Mouse (Mus musculus): ENCODE data around the gene Myo18a. TPM values are rescaled to one million over a fixed set of nuclear protein-coding genes. Genes with fewer than 3 reads are reported as not detected.

Gene Myo18a
- polyA plus RNA-seq, 1 experiment: 20.0 TPM

- H3K9me3 ChIP-seq: no peaks in the 10 kb centered on the region
- TF ChIP-seq GATA1 (IDR thresholded peaks at IDR 0.05; ENCODE audit: borderline replicate concordance, low read length) (no peak), FLI1 (IDR thresholded peaks at IDR 0.05; ENCODE audit: low read length) (no peak)
- peaks cover 98% of the 10 kb centered on the region for H3K36me3 ChIP-seq (replicated peaks; ENCODE audit: low read length)
- no peak overlapping the region for H3K4me3 ChIP-seq (replicated peaks)
- H3K27me3 ChIP-seq (replicated peaks): no peaks in the 10 kb centered on the region
- peaks cover 10% of the 10 kb centered on the region; the same call in 1 of the 2 replicates for H3K4me1 ChIP-seq
Measured at GRCm38 (mm10) chr11:77854641-77855040, 91.6 kb downstream of the Myo18a start.

- H3K4me1 ChIP-seq: peaks cover 6% of the 10 kb centered on the region; the same call in 1 of the 2 replicates
- H3K27me3 ChIP-seq (replicated peaks): no peaks in the 10 kb centered on the region
- TF ChIP-seq FLI1 (IDR thresholded peaks at IDR 0.05; ENCODE audit: low read length): no peak
- H3K36me3 ChIP-seq (replicated peaks; ENCODE audit: low read length): peaks cover 98% of the 10 kb centered on the region
- no peak overlapping the region for H3K4me3 ChIP-seq (replicated peaks)
- H3K9me3 ChIP-seq: no peaks in the 10 kb centered on the region
Measured at GRCm38 (mm10) chr11:77855396-77855795, 92.3 kb downstream of the Myo18a start.

- Histone ChIP-seq H3K36me3 (replicated peaks; ENCODE audit: low read length) (peaks cover 98% of the 10 kb centered on the region), H3K4me3 (replicated peaks) (no peak overlapping the region), H3K9me3 (no peaks in the 10 kb centered on the region), H3K27me3 (replicated peaks) (no peaks in the 10 kb centered on the region), H3K4me1 (no peaks in the 10 kb centered on the region)
- no peak for TF ChIP-seq GATA1 (IDR thresholded peaks at IDR 0.05; ENCODE audit: borderline replicate concordance, low read length)
- no peak for TF ChIP-seq FLI1 (IDR thresholded peaks at IDR 0.05; ENCODE audit: low read length)
Measured at GRCm38 (mm10) chr11:77857089-77857488, 94.0 kb downstream of the Myo18a start.

DNA sequence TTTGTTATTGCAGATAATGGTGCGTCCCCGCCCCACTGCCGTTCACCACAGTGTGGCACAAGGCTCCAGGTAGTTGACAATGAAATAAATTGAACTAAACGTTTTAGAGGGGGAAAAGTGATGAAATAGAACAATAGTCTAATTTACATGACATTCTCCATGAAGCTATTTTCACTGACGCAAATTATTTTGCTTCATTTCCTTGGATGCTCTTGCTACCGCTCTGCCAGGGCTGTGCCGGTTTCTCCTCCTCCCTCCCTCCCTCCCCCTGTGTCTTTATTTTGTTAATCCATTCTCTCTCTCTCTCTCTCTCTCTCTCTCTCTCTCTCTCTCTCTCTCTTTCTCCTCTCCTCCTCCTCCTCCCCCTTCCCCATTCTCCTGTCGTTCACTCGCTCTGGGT is 95.5 kb downstream of the Myo18a start:
- Histone ChIP-seq H3K9me3 (no peaks in the 10 kb centered on the region), H3K4me1 (no peaks in the 10 kb centered on the region), H3K4me3 (replicated peaks) (no peak overlapping the region), H3K36me3 (replicated peaks; ENCODE audit: low read length) (peaks cover 92% of the 10 kb centered on the region), H3K27me3 (replicated peaks) (no peaks in the 10 kb centered on the region)
- TF ChIP-seq FLI1 (IDR thresholded peaks at IDR 0.05; ENCODE audit: low read length): no peak
- TF ChIP-seq GATA1 (IDR thresholded peaks at IDR 0.05; ENCODE audit: borderline replicate concordance, low read length): no peak

GRCm38 (mm10) chr11:77860947-77861346 is 97.9 kb downstream of the Myo18a start:
- Histone ChIP-seq H3K4me1 (peaks cover 2% of the 10 kb centered on the region; the same call in 1 of the 2 replicates), H3K9me3 (no peaks in the 10 kb centered on the region), H3K27me3 (replicated peaks) (no peaks in the 10 kb centered on the region), H3K4me3 (replicated peaks) (no peak overlapping the region), H3K36me3 (replicated peaks; ENCODE audit: low read length) (peaks cover 92% of the 10 kb centered on the region)
- TF ChIP-seq GATA1 (IDR thresholded peaks at IDR 0.05; ENCODE audit: borderline replicate concordance, low read length) (no peak), FLI1 (IDR thresholded peaks at IDR 0.05; ENCODE audit: low read length) (no peak)

DNA sequence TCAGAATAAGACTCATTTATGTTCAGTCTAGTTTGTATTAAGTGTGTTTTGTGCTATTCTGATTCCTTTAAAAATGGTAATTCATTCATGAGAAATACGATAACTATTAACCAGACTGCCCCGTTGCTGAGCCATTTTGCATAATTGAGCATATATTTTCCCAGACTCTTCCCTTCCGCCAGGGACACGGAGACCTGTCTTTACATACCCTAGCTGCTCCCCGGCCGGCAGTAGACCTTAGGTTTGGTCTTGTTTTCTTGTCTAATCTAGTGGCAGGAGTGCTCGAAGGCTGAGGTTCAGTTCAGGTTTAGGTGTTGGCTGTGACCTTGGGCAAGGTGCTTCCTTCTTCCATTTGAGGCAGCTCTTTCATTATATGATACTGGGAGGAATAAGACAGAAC is 99.8 kb downstream of the Myo18a start:
- Histone ChIP-seq H3K4me1 (peaks cover 19% of the 10 kb centered on the region), H3K36me3 (replicated peaks; ENCODE audit: low read length) (peaks cover 84% of the 10 kb centered on the region)
- no peak for TF ChIP-seq GATA1 (IDR thresholded peaks at IDR 0.05; ENCODE audit: borderline replicate concordance, low read length)
- TF ChIP-seq FLI1 (IDR thresholded peaks at IDR 0.05; ENCODE audit: low read length): no peak

DNA sequence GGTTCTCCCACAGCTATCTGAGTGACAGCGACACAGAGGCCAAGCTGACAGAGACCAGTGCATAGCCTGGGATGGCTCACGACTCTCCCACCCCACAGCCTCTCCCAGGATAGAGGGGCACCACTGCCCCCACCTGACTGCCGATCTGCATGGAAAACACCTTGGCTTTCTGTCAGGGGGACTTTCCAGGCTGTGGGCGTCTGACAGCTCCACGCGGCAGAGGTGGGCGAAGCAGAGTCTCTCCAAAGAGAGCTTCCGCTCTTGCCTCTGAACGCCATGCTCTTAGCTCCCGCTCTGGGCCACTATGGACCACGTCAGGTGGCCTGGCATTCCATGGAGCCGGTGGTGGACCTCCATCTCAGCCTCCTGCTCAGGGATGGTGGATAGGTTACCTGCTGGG is 101.7 kb downstream of the Myo18a start:
- TF ChIP-seq FLI1 (IDR thresholded peaks at IDR 0.05; ENCODE audit: low read length): no peak
- TF ChIP-seq GATA1 (IDR thresholded peaks at IDR 0.05; ENCODE audit: borderline replicate concordance, low read length): no peak
- Histone ChIP-seq H3K9me3 (no peaks in the 10 kb centered on the region), H3K36me3 (replicated peaks; ENCODE audit: low read length) (peaks cover 65% of the 10 kb centered on the region), H3K4me3 (replicated peaks) (no peak overlapping the region), H3K4me1 (peaks cover 29% of the 10 kb centered on the region), H3K27me3 (replicated peaks) (peaks cover 25% of the 10 kb centered on the region)

More for the DNA sequence above, 99.8 kb downstream of the Myo18a start:
- Histone ChIP-seq H3K27me3 (replicated peaks) (peaks cover 9% of the 10 kb centered on the region), H3K9me3 (no peaks in the 10 kb centered on the region), H3K4me3 (replicated peaks) (no peak overlapping the region)

DNA sequence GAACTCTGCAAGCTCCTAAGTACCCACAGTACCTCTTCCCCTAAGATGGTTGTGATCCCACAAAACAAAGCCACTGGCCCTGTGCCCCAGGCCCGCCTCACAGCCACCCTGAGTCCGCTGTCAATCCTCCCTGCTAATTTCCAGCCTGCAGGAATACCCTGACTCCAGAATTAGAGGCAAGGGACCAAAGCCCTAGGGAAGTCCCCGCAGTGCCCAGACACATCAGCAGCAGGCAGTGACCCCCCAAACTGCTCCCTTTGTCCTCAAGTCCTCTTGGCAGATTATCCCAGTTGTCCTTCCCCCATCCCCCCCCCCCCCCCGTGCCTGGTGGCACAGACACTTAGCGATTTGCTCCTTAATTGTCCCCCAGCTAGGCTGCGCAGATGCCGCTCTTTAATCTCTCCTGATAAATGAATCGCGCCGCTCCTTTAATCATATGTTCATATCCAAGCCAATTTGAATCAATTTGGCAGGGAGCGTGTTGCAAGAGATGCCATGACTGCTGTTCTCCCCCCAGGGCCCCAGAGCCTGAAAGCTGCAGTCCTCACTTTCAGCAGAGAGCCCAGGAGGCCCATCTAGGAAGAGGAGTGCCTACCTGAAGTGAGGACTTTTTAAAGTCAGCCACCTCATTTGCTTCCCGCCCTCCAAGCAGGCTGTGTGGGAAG is 104.5 kb downstream of the Myo18a start:
- Histone ChIP-seq H3K36me3 (replicated peaks; ENCODE audit: low read length) (peaks cover 38% of the 10 kb centered on the region), H3K9me3 (no peaks in the 10 kb centered on the region), H3K4me1 (peaks cover 33% of the 10 kb centered on the region), H3K27me3 (replicated peaks) (peaks cover 42% of the 10 kb centered on the region), H3K4me3 (replicated peaks) (no peak overlapping the region)
- TF ChIP-seq FLI1 (IDR thresholded peaks at IDR 0.05; ENCODE audit: low read length): no peak
- no peak for TF ChIP-seq GATA1 (IDR thresholded peaks at IDR 0.05; ENCODE audit: borderline replicate concordance, low read length)

- H3K4me3 ChIP-seq (replicated peaks): no peak overlapping the region
- peaks cover 6% of the 10 kb centered on the region for H3K36me3 ChIP-seq (replicated peaks; ENCODE audit: low read length)
- H3K27me3 ChIP-seq (replicated peaks): peaks cover 68% of the 10 kb centered on the region
- TF ChIP-seq GATA1 (IDR thresholded peaks at IDR 0.05; ENCODE audit: borderline replicate concordance, low read length) (no peak), FLI1 (IDR thresholded peaks at IDR 0.05; ENCODE audit: low read length) (no peak)
- H3K4me1 ChIP-seq: peaks cover 44% of the 10 kb centered on the region
- H3K9me3 ChIP-seq: no peaks in the 10 kb centered on the region
Measured at GRCm38 (mm10) chr11:77871436-77871835, 108.4 kb downstream of the Myo18a start.

GRCm38 (mm10) chr11:77872236-77872635 is 109.2 kb downstream of the Myo18a start:
- Histone ChIP-seq H3K9me3 (no peaks in the 10 kb centered on the region), H3K36me3 (replicated peaks; ENCODE audit: low read length) (no peaks in the 10 kb centered on the region), H3K27me3 (replicated peaks) (peaks cover 69% of the 10 kb centered on the region), H3K4me1 (peaks cover 44% of the 10 kb centered on the region), H3K4me3 (replicated peaks) (peak overlapping the region; percentile 53)
- TF ChIP-seq GATA1 (IDR thresholded peaks at IDR 0.05; ENCODE audit: borderline replicate concordance, low read length) (no peak), FLI1 (IDR thresholded peaks at IDR 0.05; ENCODE audit: low read length) (no peak)
